Mouse (Mus musculus) 3134 (cell line): ENCODE measurements around the gene Cntn5.

Experiments
- DNase-seq: peaks from one replicate; pipeline ENCODE4 v3.0.0-alpha.2; 2011; ENCODE audit warnings: low spot score; ENCODE audit not compliant: insufficient read length; ENCODE audit errors: extremely low read depth

Gene Cntn5

DNA sequence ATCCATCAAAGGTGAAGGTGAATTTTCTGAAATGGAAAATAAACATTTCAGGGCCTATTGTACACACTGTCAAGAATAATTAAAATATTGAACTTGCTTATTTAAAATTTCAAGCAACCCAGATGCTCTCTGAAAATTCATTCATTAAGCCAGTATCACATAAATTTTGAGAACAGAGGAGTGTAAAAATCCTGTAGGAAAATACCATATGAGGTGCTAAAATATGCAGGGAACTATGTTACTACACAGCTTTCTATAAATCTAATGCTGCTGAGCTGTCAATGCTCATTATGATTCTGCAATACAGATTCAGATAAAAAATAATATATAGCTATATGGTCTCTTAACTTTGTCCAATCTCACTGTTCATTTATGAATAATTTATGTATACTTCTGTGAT lies 1134.9 kb downstream of the Cntn5 start:
- no peak for DNase-seq

DNA sequence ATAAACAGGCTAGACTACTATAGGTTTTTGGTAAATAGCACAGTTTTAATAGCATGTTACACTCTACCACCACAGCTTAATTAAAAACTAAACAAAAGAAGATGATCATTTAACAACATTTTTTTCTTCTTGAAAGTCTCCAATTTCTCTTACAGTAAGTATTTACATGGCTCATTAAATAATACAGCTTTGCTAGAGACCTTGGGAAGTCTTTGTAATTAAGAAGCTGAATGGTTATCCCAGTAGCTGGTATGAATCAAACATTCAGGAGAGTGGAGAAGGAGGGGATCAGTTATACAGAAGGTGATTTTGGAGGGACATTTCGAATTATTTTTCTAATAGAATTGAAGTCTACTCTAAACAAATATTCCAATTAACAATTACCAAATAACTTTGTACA lies 1186.4 kb downstream of the Cntn5 start:
- no peak for DNase-seq

DNA sequence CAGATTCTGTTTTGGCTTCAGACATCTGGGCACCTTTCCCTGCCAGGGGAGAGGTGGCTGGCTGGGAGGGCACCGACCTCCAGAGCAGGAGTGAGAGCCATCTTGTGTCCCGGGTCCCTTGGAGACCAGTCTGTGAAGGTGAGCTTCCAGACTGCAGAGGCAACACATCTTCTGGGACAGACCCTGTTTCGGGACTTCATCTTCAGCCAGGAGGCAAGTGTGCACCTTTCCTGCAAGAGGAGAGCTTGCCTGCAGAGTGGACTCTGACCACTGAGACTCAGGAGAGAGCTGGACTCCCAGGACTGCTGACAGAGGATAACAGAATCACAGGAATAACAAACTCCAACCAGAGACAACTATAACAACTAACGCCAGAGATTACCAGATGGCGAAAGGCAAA lies 1195.9 kb downstream of the Cntn5 start:
- DNase-seq, result no peak

DNA sequence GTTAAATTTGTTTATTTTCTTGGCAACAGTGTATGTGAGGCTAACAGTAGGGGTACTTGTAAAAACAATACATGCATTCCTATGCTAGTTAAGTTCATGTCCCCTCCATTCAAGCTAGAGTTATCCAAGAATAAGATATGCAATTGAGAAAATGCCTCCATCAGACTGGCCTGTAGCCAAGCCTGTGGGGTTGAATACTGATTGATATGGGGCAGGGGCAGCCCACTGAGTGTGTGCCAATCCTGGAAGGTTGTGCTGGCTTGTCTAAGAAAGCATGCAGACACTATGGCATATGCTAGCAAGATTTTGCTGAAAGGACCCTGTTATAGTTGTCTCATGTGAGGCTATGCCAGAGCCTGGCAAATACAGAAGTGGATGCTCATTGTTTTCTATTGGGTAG lies 1196.8 kb downstream of the Cntn5 start:
- no peak for DNase-seq

DNA sequence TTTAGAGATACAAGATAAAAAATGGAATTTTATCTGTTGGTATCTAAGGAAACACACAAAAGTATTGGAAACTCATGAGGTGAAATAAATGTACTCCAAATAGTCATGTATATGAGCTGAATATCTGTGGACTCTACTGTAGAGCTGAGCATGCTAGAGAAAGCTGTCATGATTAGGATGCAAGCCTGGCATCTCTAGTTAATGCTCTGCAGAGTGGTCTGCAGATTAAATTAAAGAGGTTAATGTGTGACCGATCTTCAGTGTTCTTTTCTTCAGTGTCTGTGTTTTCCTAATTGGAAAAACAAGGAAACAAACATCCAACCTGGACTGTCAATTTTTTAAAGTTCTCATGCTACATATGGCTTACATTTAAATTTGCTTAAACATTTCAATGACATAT lies 1199.4 kb downstream of the Cntn5 start:
- no peak for DNase-seq

DNA sequence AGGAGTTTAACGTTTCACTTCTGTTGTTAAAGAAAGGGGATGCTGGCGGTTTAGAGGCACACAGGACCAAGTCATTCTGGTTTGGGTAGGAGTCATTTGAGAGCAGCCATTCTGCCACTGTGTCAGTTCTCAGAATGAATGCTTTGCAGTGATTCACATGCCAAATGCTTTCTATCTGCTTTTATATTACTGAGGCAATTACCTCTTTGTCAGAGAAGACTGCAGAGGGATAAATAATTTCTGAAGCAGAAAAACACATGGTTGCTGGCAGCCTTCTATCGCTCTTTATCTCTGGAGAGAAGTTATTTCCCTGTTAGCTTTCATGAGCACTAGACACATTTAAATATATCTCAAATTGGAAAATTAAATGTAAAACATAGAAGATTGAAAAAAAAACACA lies 1207.9 kb downstream of the Cntn5 start:
- no peak for DNase-seq

DNA sequence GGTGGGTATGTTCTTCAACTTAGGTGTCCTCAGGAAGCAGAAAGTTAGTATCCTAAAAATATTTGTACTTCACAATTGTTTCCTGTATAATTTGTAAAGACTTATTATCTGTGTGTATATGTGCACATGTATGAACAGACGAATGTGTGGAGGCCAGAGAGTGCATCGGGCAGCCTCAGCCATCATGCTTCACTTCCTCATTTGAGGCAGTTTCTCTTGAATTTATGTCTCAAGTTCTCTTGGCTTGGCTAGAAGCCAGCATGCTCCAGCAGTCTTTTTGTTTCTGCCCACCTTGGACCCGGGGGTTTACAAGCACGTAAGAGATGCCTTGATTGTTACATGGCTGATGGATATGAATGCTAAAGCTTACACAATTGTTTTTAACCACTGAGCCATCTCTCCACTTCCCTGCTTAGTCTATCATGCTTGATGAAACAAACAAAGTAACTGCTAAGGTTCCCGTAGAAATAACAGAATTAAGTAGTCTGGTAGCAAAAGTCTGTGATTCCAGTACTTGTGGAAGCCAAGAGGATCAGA lies 1222.2 kb downstream of the Cntn5 start:
- DNase-seq, result no peak

DNA sequence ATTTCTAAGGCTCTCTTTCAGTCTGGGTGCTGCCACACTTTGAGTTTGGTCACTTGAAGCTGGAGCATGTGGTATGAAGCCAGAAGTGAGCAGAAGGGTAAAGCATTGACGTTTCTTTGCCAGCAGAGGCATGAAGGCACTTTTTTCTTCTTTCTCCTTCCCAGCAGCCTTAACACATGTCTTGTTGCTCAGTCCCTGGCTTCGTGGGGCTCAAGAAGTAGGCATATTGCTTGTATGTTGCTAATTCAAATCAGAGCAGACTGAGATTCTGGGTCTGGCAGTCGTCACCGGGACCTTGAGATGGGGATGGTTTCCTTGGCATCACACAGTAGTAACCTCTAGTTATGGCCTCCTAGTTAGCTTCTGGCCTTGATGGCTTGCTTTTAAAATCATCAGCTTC lies 1228.5 kb downstream of the Cntn5 start:
- DNase-seq, result no peak

DNA sequence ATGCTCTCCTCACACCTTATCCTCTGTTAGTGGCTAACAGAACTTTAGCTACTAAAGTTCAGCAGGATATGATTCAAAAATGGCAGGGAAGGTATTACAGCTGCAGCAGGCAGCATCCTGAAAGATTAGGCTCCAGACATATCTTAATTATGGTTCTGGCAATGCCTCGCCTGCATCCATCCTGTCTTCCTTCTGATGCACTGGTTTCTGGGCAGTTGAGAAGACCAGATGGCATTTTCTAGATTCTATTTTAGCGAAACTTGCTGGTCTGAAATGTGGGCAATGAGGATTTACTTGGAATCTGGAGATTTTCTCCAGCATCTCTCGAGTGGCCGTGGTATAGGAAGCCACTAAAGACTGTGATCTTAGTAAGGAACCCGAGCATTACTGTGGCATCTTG lies 1230.0 kb downstream of the Cntn5 start:
- DNase-seq, result no peak

DNA sequence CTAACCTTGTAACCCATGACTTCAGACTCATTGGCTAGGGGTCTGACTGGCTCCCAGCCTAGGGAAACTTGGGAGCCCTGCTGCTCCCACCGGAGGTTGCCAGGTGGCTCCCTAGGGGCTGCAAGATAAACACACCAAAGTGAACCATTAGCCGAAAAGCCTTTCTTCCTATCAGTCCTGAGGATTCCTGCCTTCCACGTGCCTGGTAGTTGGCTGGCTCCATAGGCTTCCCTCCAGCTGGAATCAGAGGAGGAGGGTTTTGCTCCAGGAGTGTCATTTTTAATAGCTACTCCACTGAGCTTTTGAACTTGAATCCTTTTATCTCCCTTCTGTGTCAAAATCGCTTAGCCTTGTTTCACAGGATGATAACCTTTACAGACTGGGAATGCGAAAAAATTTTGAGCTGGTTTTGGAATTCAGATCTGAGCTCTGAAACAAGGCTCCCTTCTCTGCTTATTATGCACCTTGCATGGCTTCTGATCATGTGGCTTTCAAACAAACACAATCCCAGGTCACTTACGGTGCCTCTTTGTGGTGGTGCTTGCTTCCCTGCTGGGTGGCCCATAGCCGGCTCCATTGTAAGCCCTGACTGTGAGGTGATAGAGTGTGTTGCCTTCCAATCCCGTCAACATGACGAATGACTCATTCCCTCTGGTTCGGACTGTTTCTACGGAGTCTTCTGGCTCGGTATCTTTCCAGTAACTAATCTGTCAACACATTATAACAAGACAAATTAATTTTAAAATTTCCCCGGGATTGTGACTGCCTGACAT lies 1231.1 kb downstream of the Cntn5 start:
- no peak for DNase-seq

DNA sequence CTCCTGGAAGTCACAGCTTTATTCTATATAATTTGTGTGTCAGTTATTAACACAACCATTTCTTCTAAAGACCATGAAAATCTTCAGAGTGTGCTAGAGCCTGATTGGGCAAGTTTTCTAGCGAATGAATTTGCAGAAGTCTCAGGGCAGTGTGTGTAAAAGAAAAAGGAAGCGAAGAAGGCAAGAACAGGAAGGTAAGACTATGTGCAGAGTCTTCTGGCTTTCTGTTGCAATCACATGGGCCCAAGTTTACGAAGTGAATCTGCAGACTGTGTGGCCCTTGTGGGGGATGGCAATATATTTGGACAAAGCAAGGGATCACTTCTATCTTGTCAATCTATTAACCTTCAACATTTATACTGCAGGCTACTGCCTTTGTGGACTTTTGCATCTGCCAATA lies 1251.1 kb downstream of the Cntn5 start:
- DNase-seq, result no peak

DNA sequence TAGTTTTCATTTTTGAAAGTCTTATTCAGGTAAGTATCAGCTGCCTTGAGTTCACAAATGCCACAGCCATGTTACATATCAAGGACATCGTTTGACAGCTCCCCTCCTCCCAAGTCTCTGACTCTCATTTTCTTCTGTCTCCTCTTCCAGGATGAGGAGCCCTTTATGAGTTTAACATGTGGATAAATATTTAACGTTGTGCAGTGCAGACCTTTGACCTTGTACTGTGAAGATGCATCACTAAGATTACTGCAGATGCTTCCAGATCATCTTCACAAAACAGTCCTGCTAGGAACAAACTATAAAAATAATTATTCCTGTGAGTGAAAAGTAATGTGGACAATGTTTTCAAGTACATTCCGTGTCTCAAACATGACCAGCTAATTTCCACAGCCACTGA lies 1257.2 kb downstream of the Cntn5 start:
- DNase-seq, result no peak

DNA sequence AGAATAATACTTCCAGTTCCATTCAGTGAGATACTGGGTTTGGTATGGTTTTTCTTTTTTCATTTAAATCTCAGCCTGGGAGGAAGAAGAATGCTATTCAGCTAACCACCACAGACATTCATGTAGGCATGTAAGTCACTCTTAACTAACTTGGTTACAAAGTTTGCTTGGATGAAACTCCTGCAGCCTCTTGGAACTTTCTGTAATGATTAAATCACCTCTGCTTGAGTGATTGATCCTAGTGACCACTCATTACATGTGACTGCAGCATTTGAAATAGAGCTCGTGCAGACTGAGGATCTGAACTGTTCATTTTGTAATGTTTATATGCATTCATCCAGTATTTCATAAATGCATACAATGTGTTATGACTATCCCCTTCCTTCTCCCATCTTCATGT lies 1258.3 kb downstream of the Cntn5 start:
- DNase-seq, result no peak
